Mouse (Mus musculus): Measurements from ENCODE around the gene Olfr1031. TPM values are rescaled to one million over a fixed set of nuclear protein-coding genes. Genes with fewer than 3 reads are reported as not detected.
"Not testable (repeated sequence)": the region's sequence is repeated elsewhere in the genome, so short reads cannot be mapped to it uniquely, and the experiment has no call there.

Olfr1031 gene
- not detected in 2 replicates for polyA plus RNA-seq (2012; rRNA removed)

GRCm38 (mm10) chr2:85990004-85990403 lies at the start of gene Olfr1031:
Gene Olfr1031, plus strand, starts transcription at chr2:85990304.
- H3K36me3 ChIP-seq (ENCODE audit: control insufficient read depth, insufficient read depth, low read length) = no peaks in the 10 kb centered on the region
- H3K4me1 ChIP-seq (ENCODE audit: control insufficient read depth, insufficient read depth, insufficient read length) = no peaks in the 10 kb centered on the region
- 45% methylated on average over 3 of the region's 3 CpGs for WGBS

GRCm38 (mm10) chr2:85950137-85950536 lies 40.0 kb upstream of the Olfr1031 start, which contains the start of gene Olfr1028:
Gene Olfr1028, plus strand, starts transcription at chr2:85950437.
- H3K4me3 ChIP-seq (ENCODE audit: extremely low read depth, insufficient read depth, insufficient read length) = no peak within 1 kb of the TSS
- no peaks in the 10 kb centered on the region for H3K4me1 ChIP-seq (ENCODE audit: control insufficient read depth, insufficient read depth, insufficient read length)
- H3K27ac ChIP-seq (ENCODE audit: insufficient read depth, low read length) = no peak within 1 kb of the TSS
- 52% methylated on average over 1 of the region's 1 CpGs for WGBS
- no peaks in the 10 kb centered on the region for H3K36me3 ChIP-seq (ENCODE audit: control insufficient read depth, insufficient read depth, low read length)
- DNase-seq (ENCODE audit: low read depth in 1 of 2, low spot score in 2 of 2) = no peak
- TF ChIP-seq CTCF (IDR thresholded peaks at IDR 0.05; ENCODE audit: extremely low read depth, insufficient read depth, insufficient read length, insufficient replicate concordance) (no peak), POLR2A (IDR thresholded peaks at IDR 0.05; ENCODE audit: low read depth, low read length) (no peak)
- H3K27me3 ChIP-seq (ENCODE audit: control insufficient read depth, insufficient read depth, low read length) = no peaks in the 10 kb centered on the region

More at GRCm38 (mm10) chr2:85990004-85990403, at the start of gene Olfr1031:
- H3K27me3 ChIP-seq (ENCODE audit: control insufficient read depth, insufficient read depth, low read length) = no peaks in the 10 kb centered on the region
- H3K27ac ChIP-seq (ENCODE audit: insufficient read depth, low read length) = no peak within 1 kb of the TSS
- no peak for DNase-seq (ENCODE audit: low read depth in 1 of 2, low spot score in 2 of 2)
- no peak within 1 kb of the TSS for H3K4me3 ChIP-seq (ENCODE audit: extremely low read depth, insufficient read depth, insufficient read length)
- no peak for TF ChIP-seq CTCF (IDR thresholded peaks at IDR 0.05; ENCODE audit: extremely low read depth, insufficient read depth, insufficient read length, insufficient replicate concordance)

- H3K4me1 ChIP-seq (ENCODE audit: control insufficient read depth, insufficient read depth, insufficient read length) = no peaks in the 10 kb centered on the region
- DNase-seq (ENCODE audit: low read depth in 1 of 2, low spot score in 2 of 2) = no peak
- WGBS = 83% methylated on average over 2 of the region's 2 CpGs
- no peak within 1 kb of the TSS for H3K4me3 ChIP-seq (ENCODE audit: extremely low read depth, insufficient read depth, insufficient read length)
- no peak within 1 kb of the TSS for H3K27ac ChIP-seq (ENCODE audit: insufficient read depth, low read length)
- no peak for TF ChIP-seq CTCF (IDR thresholded peaks at IDR 0.05; ENCODE audit: extremely low read depth, insufficient read depth, insufficient read length, insufficient replicate concordance)
- no peak for TF ChIP-seq POLR2A (IDR thresholded peaks at IDR 0.05; ENCODE audit: low read depth, low read length)
- no peaks in the 10 kb centered on the region for H3K27me3 ChIP-seq (ENCODE audit: control insufficient read depth, insufficient read depth, low read length)
- H3K36me3 ChIP-seq (ENCODE audit: control insufficient read depth, insufficient read depth, low read length) = no peaks in the 10 kb centered on the region
Observed at GRCm38 (mm10) chr2:85973595-85973994, 16.5 kb upstream of the Olfr1031 start, which contains the start of gene Olfr1029. Gene Olfr1029, plus strand, starts transcription at chr2:85973895.

- 66% methylated on average over 1 of the region's 1 CpGs for WGBS
- no peak within 1 kb of the TSS for H3K4me3 ChIP-seq (ENCODE audit: extremely low read depth, insufficient read depth, insufficient read length)
- TF ChIP-seq CTCF (IDR thresholded peaks at IDR 0.05; ENCODE audit: extremely low read depth, insufficient read depth, insufficient read length, insufficient replicate concordance) (no peak), POLR2A (IDR thresholded peaks at IDR 0.05; ENCODE audit: low read depth, low read length) (no peak)
Observed at GRCm38 (mm10) chr2:85978976-85979375, 11.1 kb upstream of the Olfr1031 start, which contains the start of gene Olfr1030. Gene Olfr1030, plus strand, starts transcription at chr2:85979276.

GRCm38 (mm10) chr2:86005240-86005639 lies 15.1 kb downstream of the Olfr1031 start, which contains the start of gene Olfr1032:
Gene Olfr1032, plus strand, starts transcription at chr2:86005540.
- no peak within 1 kb of the TSS for H3K27ac ChIP-seq (ENCODE audit: insufficient read depth, low read length)
- no peaks in the 10 kb centered on the region for H3K27me3 ChIP-seq (ENCODE audit: control insufficient read depth, insufficient read depth, low read length)
- TF ChIP-seq CTCF (IDR thresholded peaks at IDR 0.05; ENCODE audit: extremely low read depth, insufficient read depth, insufficient read length, insufficient replicate concordance) (no peak), POLR2A (IDR thresholded peaks at IDR 0.05; ENCODE audit: low read depth, low read length) (no peak)
- H3K4me3 ChIP-seq (ENCODE audit: extremely low read depth, insufficient read depth, insufficient read length) = no peak within 1 kb of the TSS
- 83% methylated on average over 7 of the region's 7 CpGs for WGBS
- no peak for DNase-seq (ENCODE audit: low read depth in 1 of 2, low spot score in 2 of 2)
- no peaks in the 10 kb centered on the region for H3K4me1 ChIP-seq (ENCODE audit: control insufficient read depth, insufficient read depth, insufficient read length)
- no peaks in the 10 kb centered on the region for H3K36me3 ChIP-seq (ENCODE audit: control insufficient read depth, insufficient read depth, low read length)

More at GRCm38 (mm10) chr2:85978976-85979375, 11.1 kb upstream of the Olfr1031 start, which contains the start of gene Olfr1030:
- Histone ChIP-seq H3K27me3 (ENCODE audit: control insufficient read depth, insufficient read depth, low read length) (no peaks in the 10 kb centered on the region), H3K27ac (ENCODE audit: insufficient read depth, low read length) (no peak within 1 kb of the TSS), H3K36me3 (ENCODE audit: control insufficient read depth, insufficient read depth, low read length) (no peaks in the 10 kb centered on the region), H3K4me1 (ENCODE audit: control insufficient read depth, insufficient read depth, insufficient read length) (no peaks in the 10 kb centered on the region)
- no peak for DNase-seq (ENCODE audit: low read depth in 1 of 2, low spot score in 2 of 2)

GRCm38 (mm10) chr2:86020406-86020805 lies 30.3 kb downstream of the Olfr1031 start, which contains the start of gene Olfr1033:
Gene Olfr1033, plus strand, starts transcription at chr2:86020633.
- DNase-seq (ENCODE audit: low read depth in 1 of 2, low spot score in 2 of 2) = not testable (repeated sequence)
- 3% methylated on average over 11 of the region's 11 CpGs for WGBS

GRCm38 (mm10) chr2:86021518-86021917 lies 31.4 kb downstream of the Olfr1031 start:
- WGBS = 65% methylated on average over 6 of the region's 9 CpGs
- H3K36me3 ChIP-seq (ENCODE audit: control insufficient read depth, insufficient read depth, low read length); DNase-seq (ENCODE audit: low read depth in 1 of 2, low spot score in 2 of 2); H3K4me1 ChIP-seq (ENCODE audit: control insufficient read depth, insufficient read depth, insufficient read length); H3K27ac ChIP-seq (ENCODE audit: insufficient read depth, low read length); H3K4me3 ChIP-seq (ENCODE audit: extremely low read depth, insufficient read depth, insufficient read length); H3K27me3 ChIP-seq (ENCODE audit: control insufficient read depth, insufficient read depth, low read length): not testable (repeated sequence)

More at GRCm38 (mm10) chr2:86020406-86020805, 30.3 kb downstream of the Olfr1031 start, which contains the start of gene Olfr1033:
- H3K36me3 ChIP-seq (ENCODE audit: control insufficient read depth, insufficient read depth, low read length); H3K4me1 ChIP-seq (ENCODE audit: control insufficient read depth, insufficient read depth, insufficient read length); H3K27ac ChIP-seq (ENCODE audit: insufficient read depth, low read length); H3K27me3 ChIP-seq (ENCODE audit: control insufficient read depth, insufficient read depth, low read length); H3K4me3 ChIP-seq (ENCODE audit: extremely low read depth, insufficient read depth, insufficient read length): not testable (repeated sequence)

Other genes with a start within 250 kb of the Olfr1031 start
- gene Olfr1012, start 227.5 kb upstream of the Olfr1031 start, polyA plus RNA-seq (2012; rRNA removed) = not detected in 2 replicates
- gene Olfr1013, start 223.2 kb upstream of the Olfr1031 start, polyA plus RNA-seq (2012; rRNA removed) = not detected in 2 replicates
- gene Olfr1014, start 217.6 kb upstream of the Olfr1031 start, polyA plus RNA-seq (2012; rRNA removed) = not detected in 2 replicates
- gene Olfr1015, start 208.3 kb upstream of the Olfr1031 start, polyA plus RNA-seq (2012; rRNA removed) = not detected in 2 replicates
- not detected in 2 replicates for gene Olfr1016, start 187.8 kb upstream of the Olfr1031 start, polyA plus RNA-seq (2012; rRNA removed)
- not detected in 2 replicates for gene Olfr1018, start 171.8 kb upstream of the Olfr1031 start, polyA plus RNA-seq (2012; rRNA removed)
- not detected in 2 replicates for gene Olfr1019, start 144.8 kb upstream of the Olfr1031 start, polyA plus RNA-seq (2012; rRNA removed)
- not detected in 2 replicates for gene Olfr1020, start 143.3 kb upstream of the Olfr1031 start, polyA plus RNA-seq (2012; rRNA removed)
- not detected in 2 replicates for gene Olfr1022, start 121.7 kb upstream of the Olfr1031 start, polyA plus RNA-seq (2012; rRNA removed)
- not detected in 2 replicates for gene Olfr1023, start 104.7 kb upstream of the Olfr1031 start, polyA plus RNA-seq (2012; rRNA removed)
- gene Olfr1024, start 85.3 kb upstream of the Olfr1031 start, polyA plus RNA-seq (2012; rRNA removed) = not detected in 2 replicates
- not detected in 2 replicates for gene Olfr1025-ps1, start 75.1 kb upstream of the Olfr1031 start, polyA plus RNA-seq (2012; rRNA removed)
- not detected in 2 replicates for gene Olfr1026, start 68.7 kb upstream of the Olfr1031 start, polyA plus RNA-seq (2012; rRNA removed)
- not detected in 2 replicates for gene Olfr1028, start 39.9 kb upstream of the Olfr1031 start, polyA plus RNA-seq (2012; rRNA removed)
- gene Olfr1029, start 16.4 kb upstream of the Olfr1031 start, polyA plus RNA-seq (2012; rRNA removed) = not detected in 2 replicates
- gene Olfr1030, start 11.0 kb upstream of the Olfr1031 start, polyA plus RNA-seq (2012; rRNA removed) = not detected in 2 replicates
- not detected in 2 replicates for gene Olfr1032, start 15.2 kb downstream of the Olfr1031 start, polyA plus RNA-seq (2012; rRNA removed)
- 0.28 and 0.30 TPM in 2 replicates for gene Olfr1033, start 30.3 kb downstream of the Olfr1031 start, polyA plus RNA-seq (2012; rRNA removed)
- 0.06 and 0.11 TPM in 2 replicates for gene Olfr1034, start 55.6 kb downstream of the Olfr1031 start, polyA plus RNA-seq (2012; rRNA removed)
- not detected in 2 replicates for gene Olfr1036, start 83.7 kb downstream of the Olfr1031 start, polyA plus RNA-seq (2012; rRNA removed)
- not detected in 2 replicates for gene Olfr1037, start 97.1 kb downstream of the Olfr1031 start, polyA plus RNA-seq (2012; rRNA removed)
- not detected in 2 replicates for gene Olfr1039, start 145.6 kb downstream of the Olfr1031 start, polyA plus RNA-seq (2012; rRNA removed)
- gene Olfr1040, start 156.4 kb downstream of the Olfr1031 start, polyA plus RNA-seq (2012; rRNA removed) = not detected in 2 replicates
- not detected in 2 replicates for gene Olfr1042, start 171.5 kb downstream of the Olfr1031 start, polyA plus RNA-seq (2012; rRNA removed)
- gene Olfr1043, start 177.2 kb downstream of the Olfr1031 start, polyA plus RNA-seq (2012; rRNA removed) = not detected in 2 replicates
- not detected in 2 replicates for gene Olfr1044, start 187.5 kb downstream of the Olfr1031 start, polyA plus RNA-seq (2012; rRNA removed)
- gene Olfr52, start 195.4 kb downstream of the Olfr1031 start, polyA plus RNA-seq (2012; rRNA removed) = not detected in 2 replicates
- not detected in 2 replicates for gene Olfr1045, start 212.7 kb downstream of the Olfr1031 start, polyA plus RNA-seq (2012; rRNA removed)
- gene Olfr1046, start 229.0 kb downstream of the Olfr1031 start, polyA plus RNA-seq (2012; rRNA removed) = not detected in 2 replicates
- gene Olfr1047, start 241.1 kb downstream of the Olfr1031 start, polyA plus RNA-seq (2012; rRNA removed) = not detected in 2 replicates
- gene Olfr1048, start 250.0 kb downstream of the Olfr1031 start, polyA plus RNA-seq (2012; rRNA removed) = not detected in 2 replicates

Measured in spleen, adult 2 months (tissue).